Mouse (Mus musculus): ENCODE data around the gene 4922502D21Rik. TPM values are rescaled to one million over a fixed set of nuclear protein-coding genes. Genes with fewer than 3 reads are reported as not detected.
A peak's percentile ranks its signal among the peaks of the same experiment; 100 is the strongest.
"Not testable (repeated sequence)": the region's sequence is repeated elsewhere in the genome, so short reads cannot be mapped to it uniquely, and the experiment has no call there.

Gene 4922502D21Rik
- polyA plus RNA-seq, 1 experiment from 2014 or later = not detected

DNA sequence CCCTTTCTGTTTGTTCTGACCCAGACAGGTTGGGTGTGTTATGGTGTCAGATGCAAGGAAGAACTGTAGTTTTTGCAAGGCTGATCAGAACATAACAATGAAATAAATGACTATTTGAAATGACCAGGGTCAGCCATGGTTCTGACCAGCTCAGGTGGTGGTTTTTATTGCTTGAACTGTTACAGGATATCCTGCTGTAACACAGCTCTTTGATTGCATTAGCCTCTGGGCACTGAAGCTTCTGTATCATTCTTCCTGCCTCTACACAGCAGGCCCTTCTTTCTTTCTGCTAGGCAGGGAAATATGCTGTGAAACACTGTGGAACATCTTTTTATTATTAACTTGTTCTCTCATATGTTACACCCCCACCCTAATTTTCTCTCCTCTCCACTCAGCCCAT lies 24.8 kb upstream of the 4922502D21Rik start:
- H3K4me2 ChIP-seq = no peak overlapping the region
- no peaks in the 10 kb centered on the region for H3K4me1 ChIP-seq (ENCODE audit: insufficient read depth)
- H3K36me3 ChIP-seq (ENCODE audit: insufficient read depth) = no peaks in the 10 kb centered on the region
- no peak overlapping the region for H3K9ac ChIP-seq
- no peaks in the 10 kb centered on the region for H3K9me3 ChIP-seq (ENCODE audit: low read depth, low read length)
- no peak overlapping the region for H3K27ac ChIP-seq (ENCODE audit: low read depth)
- no peaks in the 10 kb centered on the region for H3K27me3 ChIP-seq (ENCODE audit: insufficient read depth, low read length)
- no peak for ATAC-seq (ENCODE audit: insufficient read depth)
- no peak overlapping the region for H3K4me3 ChIP-seq (ENCODE audit: low read depth, low read length)
- no peak for DNase-seq
- TF ChIP-seq CTCF (IDR thresholded peaks at IDR 0.05; ENCODE audit: low read depth) = no peak

DNA sequence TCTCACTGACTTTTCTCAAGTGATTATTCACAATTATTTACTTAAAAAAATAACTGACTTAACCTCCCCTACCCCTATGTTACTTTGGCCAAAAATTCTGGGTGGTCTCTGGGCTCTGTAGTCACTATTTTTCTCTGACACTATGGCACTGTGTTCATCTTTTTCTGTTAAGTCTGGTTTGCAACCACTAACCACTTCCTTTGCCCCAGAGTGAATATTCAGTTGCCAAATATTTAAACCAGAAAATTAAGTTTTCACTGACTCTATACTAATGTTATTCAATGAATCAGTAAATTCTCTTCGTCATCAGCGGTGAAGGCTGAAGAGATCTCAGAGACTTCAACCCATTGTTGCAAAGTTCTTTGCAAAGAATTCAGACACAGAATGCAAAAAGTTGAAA lies 24.2 kb upstream of the 4922502D21Rik start:
- no peak overlapping the region for H3K4me3 ChIP-seq (ENCODE audit: low read depth, low read length)
- H3K9ac ChIP-seq = no peak overlapping the region
- H3K36me3 ChIP-seq (ENCODE audit: insufficient read depth) = no peaks in the 10 kb centered on the region
- TF ChIP-seq CTCF (IDR thresholded peaks at IDR 0.05; ENCODE audit: low read depth) = no peak
- H3K4me1 ChIP-seq (ENCODE audit: insufficient read depth) = no peaks in the 10 kb centered on the region
- WGBS = 97% methylated on average over 2 of the region's 2 CpGs
- H3K27ac ChIP-seq (ENCODE audit: low read depth) = no peak overlapping the region
- no peaks in the 10 kb centered on the region for H3K9me3 ChIP-seq (ENCODE audit: low read depth, low read length)
- H3K27me3 ChIP-seq (ENCODE audit: insufficient read depth, low read length) = no peaks in the 10 kb centered on the region
- DNase-seq (no peak), ATAC-seq (ENCODE audit: insufficient read depth) (no peak)
- no peak overlapping the region for H3K4me2 ChIP-seq

DNA sequence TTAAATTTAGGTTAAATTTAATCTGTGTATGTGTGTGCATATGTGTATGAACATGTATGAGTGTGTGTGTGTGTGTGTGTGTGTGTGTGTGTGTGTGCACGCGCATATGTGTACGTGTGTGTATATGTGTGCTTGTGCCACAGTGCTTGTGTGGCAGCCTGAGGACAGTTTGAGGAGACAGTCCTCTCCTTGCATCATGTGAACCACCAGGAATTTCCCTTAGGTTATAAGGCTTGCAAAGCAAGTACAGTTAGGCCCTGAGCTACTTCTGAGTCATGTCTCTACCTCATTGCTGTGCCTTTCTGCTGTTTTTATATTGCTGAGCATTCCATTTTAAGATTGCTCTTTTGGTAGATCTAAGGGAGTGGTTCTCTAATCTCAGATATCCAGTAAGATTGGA lies 19.5 kb upstream of the 4922502D21Rik start:
- no peaks in the 10 kb centered on the region for H3K36me3 ChIP-seq (ENCODE audit: insufficient read depth)
- no peaks in the 10 kb centered on the region for H3K9me3 ChIP-seq (ENCODE audit: low read depth, low read length)
- H3K27me3 ChIP-seq (ENCODE audit: insufficient read depth, low read length) = no peaks in the 10 kb centered on the region
- no peak overlapping the region for H3K27ac ChIP-seq (ENCODE audit: low read depth)
- DNase-seq (no peak), ATAC-seq (ENCODE audit: insufficient read depth) (no peak)
- TF ChIP-seq CTCF (IDR thresholded peaks at IDR 0.05; ENCODE audit: low read depth) = no peak
- no peak overlapping the region for H3K4me2 ChIP-seq
- WGBS = 93% methylated on average over 3 of the region's 3 CpGs
- H3K4me3 ChIP-seq (ENCODE audit: low read depth, low read length) = no peak overlapping the region
- H3K9ac ChIP-seq = no peak overlapping the region
- H3K4me1 ChIP-seq (ENCODE audit: insufficient read depth) = no peaks in the 10 kb centered on the region

DNA sequence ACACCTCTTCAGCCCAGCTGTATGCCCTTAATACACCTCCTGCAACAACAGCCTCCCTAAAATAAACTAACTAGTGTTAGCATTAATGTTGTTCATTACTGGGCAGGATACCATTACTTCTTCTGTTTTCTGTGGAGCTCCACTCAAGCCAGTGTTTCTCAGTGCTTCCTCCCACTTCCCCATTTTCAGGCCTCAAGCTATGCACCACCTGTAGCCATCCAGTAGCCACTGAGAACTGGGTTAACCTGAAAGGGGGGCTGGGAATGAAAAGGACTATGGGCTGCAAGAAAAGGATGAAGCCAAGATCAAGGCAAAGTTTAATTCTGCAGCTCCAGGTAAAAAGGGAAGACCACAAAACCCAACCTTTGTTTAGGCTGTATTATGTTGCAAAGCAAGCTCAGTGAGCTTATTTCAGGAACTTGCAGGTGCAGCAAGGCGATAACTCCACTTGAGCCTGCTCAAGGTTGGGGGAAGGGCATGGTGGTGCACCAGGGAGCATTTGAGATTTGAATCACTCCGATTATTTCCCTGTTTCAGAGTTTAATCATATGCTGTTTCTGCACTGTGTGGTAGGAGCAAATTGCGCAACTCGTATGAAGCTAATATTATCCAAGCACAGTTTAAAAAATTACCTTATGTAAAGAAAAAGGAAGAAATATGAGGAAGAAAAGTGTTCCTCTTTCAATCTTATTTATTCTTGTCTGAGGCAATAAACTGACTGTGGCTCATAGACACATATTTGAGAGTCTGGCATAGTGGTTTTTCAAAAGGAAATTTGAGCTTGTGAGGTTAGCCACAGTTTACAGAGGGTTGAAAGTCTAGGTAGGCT lies 18.1 kb upstream of the 4922502D21Rik start:
- no peak overlapping the region for H3K4me2 ChIP-seq
- H3K27me3 ChIP-seq (ENCODE audit: insufficient read depth, low read length) = no peaks in the 10 kb centered on the region
- H3K9ac ChIP-seq = no peak overlapping the region
- no peaks in the 10 kb centered on the region for H3K36me3 ChIP-seq (ENCODE audit: insufficient read depth)
- H3K4me3 ChIP-seq (ENCODE audit: low read depth, low read length) = no peak overlapping the region
- no peaks in the 10 kb centered on the region for H3K4me1 ChIP-seq (ENCODE audit: insufficient read depth)
- WGBS = 53% methylated on average over 4 of the region's 4 CpGs
- H3K27ac ChIP-seq (ENCODE audit: low read depth) = peak overlapping the region; percentile 60; the same call in 1 of the 2 replicates
- no peaks in the 10 kb centered on the region for H3K9me3 ChIP-seq (ENCODE audit: low read depth, low read length)
- DNase-seq (peak; percentile 45), ATAC-seq (ENCODE audit: insufficient read depth) (peak; percentile 70)
- no peak for TF ChIP-seq CTCF (IDR thresholded peaks at IDR 0.05; ENCODE audit: low read depth)

DNA sequence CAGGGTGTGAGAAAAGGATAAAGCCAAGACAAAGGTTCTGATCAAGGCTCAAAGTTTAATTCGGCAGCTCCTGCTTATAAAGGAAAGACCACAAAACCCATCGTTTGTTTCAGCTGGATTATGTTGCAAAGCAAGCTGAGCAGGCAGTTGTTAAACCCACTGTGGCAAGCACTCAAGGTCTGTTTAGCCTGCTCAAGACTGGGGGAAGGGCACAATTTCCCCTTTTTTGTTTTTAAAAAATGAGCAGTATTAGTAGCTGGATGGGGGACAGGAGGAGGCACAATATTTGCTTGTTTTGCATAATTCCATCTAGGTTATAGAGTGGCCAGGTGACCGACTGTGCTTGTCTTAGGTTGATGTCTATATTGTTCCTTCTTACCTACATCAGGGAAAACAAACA lies 12.8 kb upstream of the 4922502D21Rik start:
- ATAC-seq (ENCODE audit: insufficient read depth) (no peak), DNase-seq (no peak)
- Histone ChIP-seq H3K27ac (ENCODE audit: low read depth) (no peak overlapping the region), H3K27me3 (ENCODE audit: insufficient read depth, low read length) (no peaks in the 10 kb centered on the region), H3K9me3 (ENCODE audit: low read depth, low read length) (no peaks in the 10 kb centered on the region), H3K4me2 (no peak overlapping the region), H3K4me1 (ENCODE audit: insufficient read depth) (no peaks in the 10 kb centered on the region), H3K4me3 (ENCODE audit: low read depth, low read length) (no peak overlapping the region), H3K9ac (no peak overlapping the region), H3K36me3 (ENCODE audit: insufficient read depth) (no peaks in the 10 kb centered on the region)
- WGBS = 72% methylated on average over 3 of the region's 3 CpGs
- TF ChIP-seq CTCF (IDR thresholded peaks at IDR 0.05; ENCODE audit: low read depth) = no peak

DNA sequence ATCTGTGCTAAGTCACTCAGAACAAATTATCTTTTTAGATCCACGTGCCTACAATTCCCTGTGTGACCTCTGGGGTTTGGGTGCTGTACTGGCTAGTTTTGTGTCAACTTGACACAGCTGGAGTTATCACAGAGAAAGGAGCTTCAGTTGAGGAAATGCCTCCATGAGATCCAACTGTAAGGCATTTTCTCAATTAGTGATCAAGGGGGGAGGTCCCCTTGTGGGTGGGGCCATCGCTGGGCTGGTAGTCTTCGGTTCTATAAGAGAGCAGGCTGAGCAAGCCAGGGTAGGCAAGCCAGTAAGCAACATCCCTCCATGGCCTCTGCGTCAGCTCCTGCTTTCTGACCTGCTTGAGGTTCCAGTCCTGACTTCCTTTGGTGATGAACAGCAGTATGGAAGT lies 10.8 kb upstream of the 4922502D21Rik start, which contains the start of gene Clec12a:
Gene Clec12a, plus strand, starts transcription at position 301 of the 400 bp plus-strand sequence.
- 75% methylated on average over 4 of the region's 4 CpGs for WGBS
- H3K4me2 ChIP-seq; H3K4me3 ChIP-seq (ENCODE audit: low read depth, low read length); H3K4me1 ChIP-seq (ENCODE audit: insufficient read depth); H3K36me3 ChIP-seq (ENCODE audit: insufficient read depth); H3K9ac ChIP-seq; H3K9me3 ChIP-seq (ENCODE audit: low read depth, low read length); H3K27ac ChIP-seq (ENCODE audit: low read depth); DNase-seq; H3K27me3 ChIP-seq (ENCODE audit: insufficient read depth, low read length); ATAC-seq (ENCODE audit: insufficient read depth): not testable (repeated sequence)

DNA sequence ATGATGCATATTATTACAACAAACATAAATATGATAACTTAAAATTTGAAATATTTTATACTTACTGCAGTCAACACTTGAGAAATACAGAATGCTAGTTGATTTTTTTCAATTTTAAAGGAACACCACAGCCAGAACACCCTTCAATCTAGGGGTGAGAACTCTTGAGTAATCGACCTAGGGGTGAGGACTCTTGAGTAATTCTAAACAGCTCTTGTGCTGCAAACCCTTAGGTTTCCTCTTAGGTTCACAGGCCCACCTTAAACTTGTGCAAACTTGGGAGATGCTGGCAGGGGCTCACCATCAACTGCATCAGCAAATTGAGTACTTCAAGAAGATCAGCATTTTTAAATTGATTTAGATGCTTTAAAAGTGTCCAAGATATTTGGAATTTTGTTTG lies 6.2 kb upstream of the 4922502D21Rik start:
- no peaks in the 10 kb centered on the region for H3K36me3 ChIP-seq (ENCODE audit: insufficient read depth)
- no peaks in the 10 kb centered on the region for H3K4me1 ChIP-seq (ENCODE audit: insufficient read depth)
- no peak for DNase-seq
- no peak for TF ChIP-seq CTCF (IDR thresholded peaks at IDR 0.05; ENCODE audit: low read depth)
- H3K4me2 ChIP-seq = no peak overlapping the region
- H3K27ac ChIP-seq (ENCODE audit: low read depth) = no peak overlapping the region
- H3K27me3 ChIP-seq (ENCODE audit: insufficient read depth, low read length) = no peaks in the 10 kb centered on the region
- ATAC-seq (ENCODE audit: insufficient read depth) = no peak
- 66% methylated on average over 1 of the region's 1 CpGs for WGBS
- H3K9ac ChIP-seq = no peak overlapping the region
- H3K4me3 ChIP-seq (ENCODE audit: low read depth, low read length) = no peak overlapping the region
- H3K9me3 ChIP-seq (ENCODE audit: low read depth, low read length) = no peaks in the 10 kb centered on the region

Data from lung, embryonic 14.5 days (tissue).